Mouse (Mus musculus): Measurements from ENCODE around the gene Ttc7. TPM values are rescaled to one million over a fixed set of nuclear protein-coding genes. Genes with fewer than 3 reads are reported as not detected.

The Ttc7 gene
- polyA plus RNA-seq, 1 experiment: not detected

DNA sequence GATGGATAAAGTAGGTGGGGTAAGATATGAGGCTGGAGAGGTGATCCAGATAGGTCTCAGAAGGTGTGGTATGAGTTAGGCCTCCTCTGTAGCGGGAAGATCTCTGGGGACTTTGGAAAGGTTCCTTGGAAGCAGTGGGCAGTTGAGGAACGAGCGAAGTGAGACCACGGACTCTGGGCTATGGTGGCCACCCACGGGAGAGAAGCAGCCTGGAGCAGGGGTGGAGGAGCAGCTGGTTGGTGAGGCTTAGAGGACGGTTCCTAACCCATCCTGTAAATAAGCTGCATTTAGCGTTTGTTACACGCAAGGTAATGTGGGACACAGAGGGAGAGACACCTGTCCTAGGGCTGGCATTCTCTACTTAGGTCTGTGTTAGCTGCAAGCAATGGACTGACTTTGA, 22.4 kb downstream of the Ttc7 start:
- H3K4me1 ChIP-seq (ENCODE audit: control insufficient read depth, insufficient read depth, low read length): peaks cover 12% of the 10 kb centered on the region
- 95% methylated on average over 8 of the region's 8 CpGs for WGBS

GRCm38 (mm10) chr17:87306746-87307145, 24.1 kb downstream of the Ttc7 start:
- Histone ChIP-seq H3K4me3 (ENCODE audit: insufficient read depth, low read depth, low read length) (no peak overlapping the region), H3K4me1 (ENCODE audit: control insufficient read depth, insufficient read depth, low read length) (peaks cover 12% of the 10 kb centered on the region), H3K27ac (ENCODE audit: insufficient read depth, low read depth, low read length) (no peak overlapping the region)
- TF ChIP-seq POLR2A (IDR thresholded peaks at IDR 0.05; ENCODE audit: insufficient read depth, low read depth, low read length) (no peak), CTCF (IDR thresholded peaks at IDR 0.05; ENCODE audit: insufficient read depth, low read depth, low read length) (no peak)
- 83% methylated on average over 8 of the region's 8 CpGs for WGBS

More for the DNA sequence above, 22.4 kb downstream of the Ttc7 start:
- no peak overlapping the region for H3K4me3 ChIP-seq (ENCODE audit: insufficient read depth, low read depth, low read length)
- no peak overlapping the region for H3K27ac ChIP-seq (ENCODE audit: insufficient read depth, low read depth, low read length)
- TF ChIP-seq POLR2A (IDR thresholded peaks at IDR 0.05; ENCODE audit: insufficient read depth, low read depth, low read length): no peak
- no peak for TF ChIP-seq CTCF (IDR thresholded peaks at IDR 0.05; ENCODE audit: insufficient read depth, low read depth, low read length)

DNA sequence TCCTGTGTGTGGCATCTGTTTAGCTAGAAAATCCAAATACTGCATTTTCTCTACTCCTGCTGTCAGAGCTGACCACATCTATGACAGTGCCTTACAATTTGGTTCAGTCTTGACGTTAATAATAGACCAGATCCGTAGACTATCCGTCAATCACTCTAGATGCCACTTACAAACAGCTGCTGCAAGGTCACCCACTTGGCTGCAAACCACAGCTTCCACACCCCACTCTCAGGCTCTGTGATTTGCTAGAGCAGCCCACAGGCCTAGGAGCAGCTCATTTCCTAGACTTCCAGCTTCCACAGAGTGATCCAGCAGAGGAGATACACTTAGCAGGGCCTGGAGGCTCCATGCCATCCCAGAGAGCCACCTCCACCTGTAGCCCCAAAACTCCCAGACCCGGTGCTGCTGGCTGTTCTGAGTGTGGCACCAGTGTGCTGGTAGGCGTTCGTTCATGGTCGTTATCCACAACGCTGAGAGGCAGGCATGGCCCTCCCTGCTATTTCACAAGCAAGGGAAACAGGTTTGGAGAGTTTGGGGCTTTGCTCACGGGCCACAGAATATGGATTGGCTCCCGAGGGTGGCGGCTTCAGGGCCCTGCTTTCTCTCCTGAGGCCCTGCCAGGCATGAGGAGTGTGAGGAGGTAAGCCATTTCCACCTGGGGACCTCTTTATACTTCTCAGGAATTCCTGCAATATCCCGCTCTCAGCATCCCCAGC, 26.5 kb downstream of the Ttc7 start:
- WGBS: 69% methylated on average over 12 of the region's 12 CpGs
- TF ChIP-seq POLR2A (IDR thresholded peaks at IDR 0.05; ENCODE audit: insufficient read depth, low read depth, low read length) (no peak), CTCF (IDR thresholded peaks at IDR 0.05; ENCODE audit: insufficient read depth, low read depth, low read length) (no peak)
- Histone ChIP-seq H3K27ac (ENCODE audit: insufficient read depth, low read depth, low read length) (no peak overlapping the region), H3K4me3 (ENCODE audit: insufficient read depth, low read depth, low read length) (no peak overlapping the region), H3K4me1 (ENCODE audit: control insufficient read depth, insufficient read depth, low read length) (peaks cover 11% of the 10 kb centered on the region)

- Histone ChIP-seq H3K4me1 (ENCODE audit: control insufficient read depth, insufficient read depth, low read length) (peaks cover 16% of the 10 kb centered on the region), H3K27ac (ENCODE audit: insufficient read depth, low read depth, low read length) (no peak overlapping the region), H3K4me3 (ENCODE audit: insufficient read depth, low read depth, low read length) (no peak overlapping the region)
- 88% methylated on average over 7 of the region's 7 CpGs for WGBS
- no peak for TF ChIP-seq POLR2A (IDR thresholded peaks at IDR 0.05; ENCODE audit: insufficient read depth, low read depth, low read length)
- TF ChIP-seq CTCF (IDR thresholded peaks at IDR 0.05; ENCODE audit: insufficient read depth, low read depth, low read length): no peak
Observed at GRCm38 (mm10) chr17:87310497-87310896, 27.8 kb downstream of the Ttc7 start.

GRCm38 (mm10) chr17:87312351-87312750, 29.7 kb downstream of the Ttc7 start:
- H3K27ac ChIP-seq (ENCODE audit: insufficient read depth, low read depth, low read length): no peak overlapping the region
- H3K4me3 ChIP-seq (ENCODE audit: insufficient read depth, low read depth, low read length): no peak overlapping the region
- WGBS: 69% methylated on average over 12 of the region's 12 CpGs
- TF ChIP-seq CTCF (IDR thresholded peaks at IDR 0.05; ENCODE audit: insufficient read depth, low read depth, low read length): no peak
- peaks cover 25% of the 10 kb centered on the region for H3K4me1 ChIP-seq (ENCODE audit: control insufficient read depth, insufficient read depth, low read length)

DNA sequence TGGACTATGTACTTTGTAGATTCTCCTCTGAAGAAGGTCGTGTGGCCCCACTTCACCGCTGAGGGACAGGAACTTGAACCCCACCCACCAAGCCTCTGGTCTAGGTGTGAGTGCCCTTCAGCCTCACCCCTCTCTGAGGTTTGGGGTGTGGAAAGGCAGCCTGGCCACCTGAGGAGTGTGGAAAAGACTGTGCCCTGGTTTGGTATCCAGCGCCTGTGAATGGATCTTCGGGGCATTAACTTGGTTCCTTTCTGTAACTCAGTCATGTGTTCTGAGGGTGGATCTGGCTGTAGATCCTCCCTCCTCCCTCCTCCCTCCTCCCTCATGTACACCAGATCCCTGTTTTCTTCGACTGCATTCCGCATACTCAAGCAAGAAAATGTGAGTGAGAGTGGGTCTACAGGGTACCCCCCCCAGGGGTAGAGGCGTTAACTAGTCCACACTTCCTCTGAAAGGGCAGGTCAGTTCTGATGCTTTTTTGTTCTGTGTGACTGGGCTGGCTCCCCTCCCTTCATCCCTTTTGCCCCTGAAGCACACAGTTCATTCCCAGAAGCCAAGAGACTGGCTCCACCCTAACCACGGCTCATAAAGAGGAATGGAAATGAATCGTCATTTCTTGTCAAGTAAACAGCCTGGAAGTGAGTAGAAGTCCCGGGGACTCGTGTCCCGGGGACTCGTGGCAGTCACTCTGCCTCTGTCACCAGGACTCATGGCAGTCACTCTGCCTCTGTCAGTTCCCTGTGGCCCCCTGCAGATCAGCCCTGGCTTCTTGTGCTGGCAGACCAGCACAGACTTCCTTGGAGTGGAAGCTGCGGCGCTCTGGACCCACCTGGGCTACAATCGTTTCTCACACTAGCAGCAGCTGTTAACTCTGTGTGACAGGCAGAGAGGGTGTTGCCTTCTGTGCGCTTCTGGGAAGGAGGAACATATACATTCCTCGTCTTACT, 30.5 kb downstream of the Ttc7 start:
- Histone ChIP-seq H3K27ac (ENCODE audit: insufficient read depth, low read depth, low read length) (no peak overlapping the region), H3K4me3 (ENCODE audit: insufficient read depth, low read depth, low read length) (no peak overlapping the region), H3K4me1 (ENCODE audit: control insufficient read depth, insufficient read depth, low read length) (peaks cover 31% of the 10 kb centered on the region)
- TF ChIP-seq CTCF (IDR thresholded peaks at IDR 0.05; ENCODE audit: insufficient read depth, low read depth, low read length) (no peak), POLR2A (IDR thresholded peaks at IDR 0.05; ENCODE audit: insufficient read depth, low read depth, low read length) (no peak)
- 53% methylated on average over 18 of the region's 18 CpGs for WGBS

- no peak for TF ChIP-seq POLR2A (IDR thresholded peaks at IDR 0.05; ENCODE audit: insufficient read depth, low read depth, low read length)
- no peak for TF ChIP-seq CTCF (IDR thresholded peaks at IDR 0.05; ENCODE audit: insufficient read depth, low read depth, low read length)
- no peak overlapping the region for H3K4me3 ChIP-seq (ENCODE audit: insufficient read depth, low read depth, low read length)
- H3K4me1 ChIP-seq (ENCODE audit: control insufficient read depth, insufficient read depth, low read length): peaks cover 31% of the 10 kb centered on the region
- no peak overlapping the region for H3K27ac ChIP-seq (ENCODE audit: insufficient read depth, low read depth, low read length)
- 79% methylated on average over 8 of the region's 8 CpGs for WGBS
Observed at GRCm38 (mm10) chr17:87314121-87314520, 31.4 kb downstream of the Ttc7 start.

DNA sequence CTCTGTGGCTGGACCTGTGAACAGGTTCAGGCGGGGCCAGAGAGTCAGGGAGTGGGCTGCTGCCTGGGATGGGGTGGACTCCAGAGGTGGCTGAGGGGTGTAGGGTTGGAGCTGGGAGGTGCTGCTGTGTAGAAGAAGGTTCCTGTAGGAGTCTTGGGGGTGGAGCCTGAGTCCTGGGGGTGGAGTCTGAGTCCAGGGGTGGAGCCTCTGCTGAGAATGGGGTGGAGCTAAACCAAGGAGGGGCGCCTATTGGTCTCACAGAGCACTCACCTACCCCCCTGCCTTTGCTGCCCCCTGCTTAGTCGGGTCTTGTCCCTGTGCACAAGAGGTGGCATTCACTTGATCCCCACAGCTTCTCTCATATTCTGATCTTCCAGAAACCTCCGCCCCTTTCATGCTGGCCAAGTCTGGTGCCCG, 31.9 kb downstream of the Ttc7 start:
- WGBS: 49% methylated on average over 5 of the region's 5 CpGs
- TF ChIP-seq CTCF (IDR thresholded peaks at IDR 0.05; ENCODE audit: insufficient read depth, low read depth, low read length) (no peak), POLR2A (IDR thresholded peaks at IDR 0.05; ENCODE audit: insufficient read depth, low read depth, low read length) (no peak)
- Histone ChIP-seq H3K4me1 (ENCODE audit: control insufficient read depth, insufficient read depth, low read length) (peaks cover 28% of the 10 kb centered on the region), H3K4me3 (ENCODE audit: insufficient read depth, low read depth, low read length) (no peak overlapping the region), H3K27ac (ENCODE audit: insufficient read depth, low read depth, low read length) (no peak overlapping the region)

DNA sequence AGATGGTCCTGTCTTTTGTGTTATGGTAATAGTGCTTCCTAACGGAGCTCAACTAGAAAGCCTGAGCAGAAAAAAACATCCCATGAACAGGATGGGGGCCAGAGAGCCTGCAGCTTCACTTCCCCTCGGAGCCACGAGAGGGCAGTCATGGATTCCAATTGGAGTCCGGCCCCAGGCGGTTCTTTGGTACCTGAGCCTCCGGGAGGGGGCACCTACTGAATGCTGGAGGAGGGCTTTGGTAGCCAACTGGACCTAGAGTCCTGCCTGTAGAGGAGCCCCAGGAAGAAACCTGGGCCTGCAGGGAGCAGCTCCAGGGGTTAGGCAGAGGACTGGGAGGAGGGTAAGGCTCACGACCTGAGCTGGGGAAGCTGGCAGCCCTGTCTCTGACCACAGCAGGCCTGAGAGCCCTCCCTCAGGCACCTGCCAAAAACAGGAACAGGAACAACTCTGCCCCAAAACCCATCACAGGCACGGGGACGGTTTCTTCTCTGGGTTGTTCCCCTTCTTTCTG, 32.4 kb downstream of the Ttc7 start:
- 0 out of 2 replicates have a peak overlapping the region, but pooled peaks have one; percentile 4 for H3K4me3 ChIP-seq (ENCODE audit: insufficient read depth, low read depth, low read length)
- WGBS: 10% methylated on average over 9 of the region's 9 CpGs
- H3K4me1 ChIP-seq (ENCODE audit: control insufficient read depth, insufficient read depth, low read length): peaks cover 26% of the 10 kb centered on the region
- no peak for TF ChIP-seq POLR2A (IDR thresholded peaks at IDR 0.05; ENCODE audit: insufficient read depth, low read depth, low read length)
- TF ChIP-seq CTCF (IDR thresholded peaks at IDR 0.05; ENCODE audit: insufficient read depth, low read depth, low read length): peak; percentile 97
- no peak overlapping the region for H3K27ac ChIP-seq (ENCODE audit: insufficient read depth, low read depth, low read length)

Data from olfactory bulb, adult 2 months (tissue).